Mouse (Mus musculus): ENCODE results near the gene 6030408B16Rik. TPM values are rescaled to one million over a fixed set of nuclear protein-coding genes. Genes with fewer than 3 reads are reported as not detected.

The 6030408B16Rik gene
- polyA plus RNA-seq, 1 experiment, result 0.06 TPM

GRCm38 (mm10) chr15:101260874-101261622 is 32.0 kb upstream of the 6030408B16Rik start:
- TF ChIP-seq MAX (IDR thresholded peaks at IDR 0.05) (no peak), MYOD1 (IDR thresholded peaks at IDR 0.05; ENCODE audit: control insufficient read depth, insufficient read length, low read depth) (no peak), CTCF (IDR thresholded peaks at IDR 0.05; ENCODE audit: control insufficient read depth, insufficient read depth, insufficient read length) (no peak), USF1 (IDR thresholded peaks at IDR 0.05; ENCODE audit: low read depth) (no peak), FOSL1 (IDR thresholded peaks at IDR 0.05; ENCODE audit: insufficient read depth, low read length, poor library complexity, severe bottlenecking) (no peak), MYOG (IDR thresholded peaks at IDR 0.05; ENCODE audit: control insufficient read depth, extremely low read depth, insufficient read length) (no peak)
- H3K36me3 ChIP-seq (ENCODE audit: control insufficient read depth, insufficient read depth), result peaks cover 8% of the 10 kb centered on the region
- no peaks in the 10 kb centered on the region for H3K27me3 ChIP-seq (ENCODE audit: control insufficient read depth, insufficient read depth, insufficient read length)
- H3K79me2 ChIP-seq (ENCODE audit: control insufficient read depth, insufficient read depth), result peaks cover 17% of the 10 kb centered on the region
- no peak overlapping the region for H3ac ChIP-seq (ENCODE audit: control insufficient read depth, insufficient read length, low read depth)
- no peaks in the 10 kb centered on the region for H3K79me3 ChIP-seq (ENCODE audit: low read depth)
- no peak overlapping the region for H3K4me3 ChIP-seq (ENCODE audit: insufficient read depth, poor library complexity, severe bottlenecking)

GRCm38 (mm10) chr15:101262502-101262901 is 30.5 kb upstream of the 6030408B16Rik start:
- Histone ChIP-seq H3K27me3 (ENCODE audit: control insufficient read depth, insufficient read depth, insufficient read length) (no peaks in the 10 kb centered on the region), H3K36me3 (ENCODE audit: control insufficient read depth, insufficient read depth) (peaks cover 8% of the 10 kb centered on the region), H3ac (ENCODE audit: control insufficient read depth, insufficient read length, low read depth) (no peak overlapping the region), H3K79me3 (ENCODE audit: low read depth) (no peaks in the 10 kb centered on the region), H3K79me2 (ENCODE audit: control insufficient read depth, insufficient read depth) (peaks cover 4% of the 10 kb centered on the region), H3K4me3 (ENCODE audit: insufficient read depth, poor library complexity, severe bottlenecking) (no peak overlapping the region)
- TF ChIP-seq CTCF (IDR thresholded peaks at IDR 0.05; ENCODE audit: control insufficient read depth, insufficient read depth, insufficient read length), result no peak
- no peak for TF ChIP-seq MYOG (IDR thresholded peaks at IDR 0.05; ENCODE audit: control insufficient read depth, extremely low read depth, insufficient read length)
- TF ChIP-seq FOSL1 (IDR thresholded peaks at IDR 0.05; ENCODE audit: insufficient read depth, low read length, poor library complexity, severe bottlenecking), result no peak
- no peak for TF ChIP-seq MAX (IDR thresholded peaks at IDR 0.05)
- TF ChIP-seq CEBPB (IDR thresholded peaks at IDR 0.05; ENCODE audit: low read depth), result no peak
- TF ChIP-seq USF1 (IDR thresholded peaks at IDR 0.05; ENCODE audit: low read depth), result no peak
- TF ChIP-seq MYOD1 (IDR thresholded peaks at IDR 0.05; ENCODE audit: control insufficient read depth, insufficient read length, low read depth), result no peak

DNA sequence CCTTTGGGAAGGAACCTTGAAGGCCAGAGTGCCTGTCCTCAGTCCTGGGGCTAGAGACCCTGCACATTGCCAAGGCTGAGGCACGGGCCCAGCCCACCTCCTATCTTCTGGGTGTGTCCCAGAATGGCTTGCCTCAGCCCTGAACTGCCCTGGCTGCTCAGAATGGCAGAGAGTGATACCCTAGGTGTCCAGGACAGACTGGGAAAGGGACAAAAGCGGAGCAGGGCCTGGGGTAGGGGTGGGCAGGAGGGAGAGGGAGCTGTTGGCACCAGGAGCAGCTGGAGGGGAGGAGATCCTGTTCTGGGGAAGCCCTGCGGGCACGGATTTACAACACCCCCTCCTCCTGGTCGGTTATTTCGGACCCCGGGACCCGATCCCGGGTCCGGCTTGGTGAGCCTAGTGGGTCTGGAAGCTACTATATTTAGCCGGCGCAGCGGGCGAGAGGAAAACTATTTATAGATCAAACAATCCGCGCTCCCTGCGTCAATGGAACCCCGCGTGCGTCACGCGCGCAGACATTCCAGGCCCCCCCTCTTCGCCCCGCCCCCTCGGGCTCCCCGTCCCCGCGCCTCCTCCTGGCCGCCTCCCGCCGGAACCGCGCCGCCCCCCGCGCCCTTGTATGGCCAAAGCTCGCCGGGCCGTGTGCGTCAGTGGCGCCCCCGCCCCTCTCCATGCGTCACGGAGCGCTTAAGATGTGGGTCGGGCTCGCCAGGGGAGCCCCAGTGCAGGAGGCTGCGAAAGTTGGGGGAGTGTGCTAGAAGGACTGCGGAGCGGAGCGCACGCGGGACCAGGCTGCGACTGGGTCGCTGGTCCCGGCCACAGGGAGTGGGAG is 26.7 kb upstream of the 6030408B16Rik start:
- no peak for TF ChIP-seq MYOG (IDR thresholded peaks at IDR 0.05; ENCODE audit: control insufficient read depth, extremely low read depth, insufficient read length)
- TF ChIP-seq USF1 (IDR thresholded peaks at IDR 0.05; ENCODE audit: low read depth), result no peak
- no peak for TF ChIP-seq FOSL1 (IDR thresholded peaks at IDR 0.05; ENCODE audit: insufficient read depth, low read length, poor library complexity, severe bottlenecking)
- no peak for TF ChIP-seq CTCF (IDR thresholded peaks at IDR 0.05; ENCODE audit: control insufficient read depth, insufficient read depth, insufficient read length)
- no peak for TF ChIP-seq MYOD1 (IDR thresholded peaks at IDR 0.05; ENCODE audit: control insufficient read depth, insufficient read length, low read depth)
- TF ChIP-seq CEBPB (IDR thresholded peaks at IDR 0.05; ENCODE audit: low read depth), result no peak
- no peak for TF ChIP-seq MAX (IDR thresholded peaks at IDR 0.05)
- H3K4me3 ChIP-seq (ENCODE audit: insufficient read depth, poor library complexity, severe bottlenecking), result peak overlapping the region; percentile 38
- H3K79me3 ChIP-seq (ENCODE audit: low read depth), result peaks cover 3% of the 10 kb centered on the region
- H3K27me3 ChIP-seq (ENCODE audit: control insufficient read depth, insufficient read depth, insufficient read length), result no peaks in the 10 kb centered on the region
- H3K79me2 ChIP-seq (ENCODE audit: control insufficient read depth, insufficient read depth), result no peaks in the 10 kb centered on the region
- no peaks in the 10 kb centered on the region for H3K36me3 ChIP-seq (ENCODE audit: control insufficient read depth, insufficient read depth)
- H3ac ChIP-seq (ENCODE audit: control insufficient read depth, insufficient read length, low read depth), result peak overlapping the region; percentile 65

- H3K79me2 ChIP-seq (ENCODE audit: control insufficient read depth, insufficient read depth), result no peaks in the 10 kb centered on the region
- H3K4me3 ChIP-seq (ENCODE audit: insufficient read depth, poor library complexity, severe bottlenecking), result peak overlapping the region; percentile 38
- no peaks in the 10 kb centered on the region for H3K27me3 ChIP-seq (ENCODE audit: control insufficient read depth, insufficient read depth, insufficient read length)
- H3ac ChIP-seq (ENCODE audit: control insufficient read depth, insufficient read length, low read depth), result peak overlapping the region; percentile 65
- peaks cover 3% of the 10 kb centered on the region for H3K79me3 ChIP-seq (ENCODE audit: low read depth)
- H3K36me3 ChIP-seq (ENCODE audit: control insufficient read depth, insufficient read depth), result peaks cover 3% of the 10 kb centered on the region
- TF ChIP-seq MAX (IDR thresholded peaks at IDR 0.05) (no peak), CEBPB (IDR thresholded peaks at IDR 0.05; ENCODE audit: low read depth) (no peak), MYOD1 (IDR thresholded peaks at IDR 0.05; ENCODE audit: control insufficient read depth, insufficient read length, low read depth) (no peak), FOSL1 (IDR thresholded peaks at IDR 0.05; ENCODE audit: insufficient read depth, low read length, poor library complexity, severe bottlenecking) (no peak), CTCF (IDR thresholded peaks at IDR 0.05; ENCODE audit: control insufficient read depth, insufficient read depth, insufficient read length) (no peak), MYOG (IDR thresholded peaks at IDR 0.05; ENCODE audit: control insufficient read depth, extremely low read depth, insufficient read length) (no peak), USF1 (IDR thresholded peaks at IDR 0.05; ENCODE audit: low read depth) (no peak)
Measured at GRCm38 (mm10) chr15:101267053-101268032, 25.7 kb upstream of the 6030408B16Rik start.

All from C2C12 (cell line).